Mouse (Mus musculus): ENCODE measurements around the gene Ubr7. TPM values are rescaled to one million over a fixed set of nuclear protein-coding genes. Genes with fewer than 3 reads are reported as not detected.

The Ubr7 gene
- polyA plus RNA-seq (2012; rRNA removed) (36.5 and 39.9 TPM in 2 replicates), polyA plus RNA-seq (2014; fragmentation: Nextera tagmentation; extraction: Ambion mirVana) (48.0 and 48.2 TPM in 2 replicates)

DNA sequence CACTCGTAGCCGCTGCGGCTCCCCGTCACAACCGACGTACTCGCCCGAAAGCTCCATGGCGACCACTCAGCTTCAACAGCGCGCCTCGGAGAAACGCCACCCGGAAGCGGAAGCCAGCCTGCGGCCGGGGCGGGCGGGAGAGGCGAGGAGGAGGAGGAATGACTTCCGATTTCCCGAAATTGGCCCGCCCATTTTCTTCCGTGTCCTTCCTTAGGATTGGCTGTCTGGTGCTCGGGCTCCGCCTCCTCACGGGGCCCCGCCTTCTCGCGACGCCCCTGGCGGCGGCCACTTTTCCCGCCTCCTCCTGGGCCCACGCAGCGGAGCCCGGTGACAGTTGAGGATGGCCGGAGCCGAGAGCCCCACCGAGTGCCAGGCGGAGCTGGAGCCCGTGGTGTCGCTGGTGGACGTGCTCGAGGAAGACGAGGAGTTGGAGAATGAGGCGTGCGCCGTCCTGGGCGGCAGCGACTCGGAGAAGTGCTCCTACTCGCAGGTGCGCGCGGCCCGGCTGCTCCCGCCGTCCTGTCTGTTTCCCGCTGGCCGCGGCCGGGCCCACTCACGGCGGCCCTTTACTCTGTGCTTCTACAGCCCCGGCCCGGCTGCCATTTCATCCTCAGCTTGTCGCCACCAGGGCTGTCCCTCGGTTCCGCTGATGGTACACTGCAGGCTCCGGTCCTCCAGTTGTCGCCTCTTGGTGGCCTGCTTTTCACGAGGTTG is at the start of gene Ubr7, which contains the start of the genes Gm28051 and Gon7:
TSS of gene Ubr7 (plus strand) at position 279 of the 714 bp plus-strand sequence.
TSS of gene Gm28051 (minus strand) at position 77 of the 714 bp plus-strand sequence.
TSS of gene Gon7 (minus strand) at position 115 of the 714 bp plus-strand sequence.
- H3K4me3 ChIP-seq (replicated peaks; ENCODE audit: low read length), result peak within 1 kb of the TSS; percentile 89
- H3K9me3 ChIP-seq (ENCODE audit: control insufficient read depth, low read length), result no peaks in the 10 kb centered on the region
- peak within 1 kb of the TSS; percentile 83 for H3K27ac ChIP-seq (replicated peaks; ENCODE audit: low read depth, low read length)
- under 1% methylated on average over 52 of the region's 73 CpGs for WGBS
- peaks cover 18% of the 10 kb centered on the region for H3K4me1 ChIP-seq (ENCODE audit: control insufficient read depth, insufficient read depth, low read length)
- H3K36me3 ChIP-seq (ENCODE audit: control insufficient read depth, insufficient read depth, low read length), result peaks cover 11% of the 10 kb centered on the region
- peak within 1 kb of the TSS; percentile 79 for H3K4me2 ChIP-seq (replicated peaks; ENCODE audit: low read depth, low read length, severe bottlenecking)
- ATAC-seq (ENCODE audit: low FRiP score, low read depth) (peak; percentile 98), DNase-seq (ENCODE audit: low spot score) (peak; percentile 98)
- peak; percentile 63; the same call in 1 of the 2 replicates for TF ChIP-seq POLR2A (IDR thresholded peaks at IDR 0.05; ENCODE audit: borderline replicate concordance, extremely low read depth, insufficient read depth, insufficient read length)
- H3K27me3 ChIP-seq (ENCODE audit: control insufficient read depth, insufficient read depth, low read length), result no peaks in the 10 kb centered on the region
- peak within 1 kb of the TSS; percentile 77 for H3K9ac ChIP-seq (ENCODE audit: low read depth, low read length, severe bottlenecking)

DNA sequence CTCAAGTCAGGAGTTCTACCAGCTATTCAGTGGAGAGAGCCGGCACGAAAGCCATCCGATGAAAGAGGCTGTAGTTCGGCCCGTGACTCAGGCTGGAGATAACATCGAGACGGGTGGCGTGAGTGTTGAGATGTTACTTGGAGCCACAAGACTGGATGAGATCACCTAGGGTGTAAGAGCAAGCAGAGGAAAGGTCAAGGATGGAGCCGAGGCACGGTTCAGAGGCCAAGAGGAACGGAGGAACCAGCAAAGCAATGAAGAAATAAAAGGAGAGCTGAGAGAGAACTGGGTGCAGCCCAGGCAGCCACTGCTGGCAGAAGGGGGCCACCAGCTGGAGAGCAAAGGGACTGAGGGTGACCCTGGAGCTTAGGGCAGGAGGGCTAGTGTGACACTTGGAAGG is 49.5 kb upstream of the Ubr7 start:
- TF ChIP-seq POLR2A (IDR thresholded peaks at IDR 0.05; ENCODE audit: borderline replicate concordance, extremely low read depth, insufficient read depth, insufficient read length), result no peak
- no peaks in the 10 kb centered on the region for H3K36me3 ChIP-seq (ENCODE audit: control insufficient read depth, insufficient read depth, low read length)
- no peaks in the 10 kb centered on the region for H3K27me3 ChIP-seq (ENCODE audit: control insufficient read depth, insufficient read depth, low read length)
- H3K9ac ChIP-seq (ENCODE audit: low read depth, low read length, severe bottlenecking), result no peak overlapping the region
- H3K4me3 ChIP-seq (replicated peaks; ENCODE audit: low read length), result no peak overlapping the region
- no peak overlapping the region for H3K27ac ChIP-seq (replicated peaks; ENCODE audit: low read depth, low read length)
- H3K4me1 ChIP-seq (ENCODE audit: control insufficient read depth, insufficient read depth, low read length), result peaks cover 11% of the 10 kb centered on the region
- WGBS, result 88% methylated on average over 11 of the region's 11 CpGs
- ATAC-seq (ENCODE audit: low FRiP score, low read depth), result no peak
- H3K9me3 ChIP-seq (ENCODE audit: control insufficient read depth, low read length), result no peaks in the 10 kb centered on the region
- DNase-seq (ENCODE audit: low spot score), result no peak
- no peak overlapping the region for H3K4me2 ChIP-seq (replicated peaks; ENCODE audit: low read depth, low read length, severe bottlenecking)

DNA sequence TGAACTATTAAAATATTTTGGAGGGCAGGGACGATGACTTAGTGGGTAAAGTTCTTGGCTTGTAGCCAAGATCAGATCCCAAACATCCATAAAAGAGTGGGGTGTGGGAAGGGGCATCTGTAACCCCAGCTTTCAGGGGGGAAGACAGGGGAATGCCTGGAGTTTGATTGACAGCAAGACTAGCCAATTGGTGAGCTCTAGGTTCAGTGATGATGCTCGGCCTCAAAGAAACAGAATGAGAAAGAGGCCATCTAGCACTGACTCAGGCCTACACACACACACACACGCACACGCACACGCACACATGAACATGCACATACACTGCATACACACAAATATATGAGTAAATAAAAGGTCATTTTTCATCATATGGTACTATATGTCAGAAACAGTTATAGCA is 47.9 kb upstream of the Ubr7 start:
- peaks cover 4% of the 10 kb centered on the region; the same call in 1 of the 2 replicates for H3K4me1 ChIP-seq (ENCODE audit: control insufficient read depth, insufficient read depth, low read length)
- no peak for ATAC-seq (ENCODE audit: low FRiP score, low read depth)
- no peak overlapping the region for H3K4me3 ChIP-seq (replicated peaks; ENCODE audit: low read length)
- H3K9ac ChIP-seq (ENCODE audit: low read depth, low read length, severe bottlenecking), result no peak overlapping the region
- no peak overlapping the region for H3K27ac ChIP-seq (replicated peaks; ENCODE audit: low read depth, low read length)
- H3K4me2 ChIP-seq (replicated peaks; ENCODE audit: low read depth, low read length, severe bottlenecking), result no peak overlapping the region
- DNase-seq (ENCODE audit: low spot score), result no peak
- WGBS, result 70% methylated on average over 5 of the region's 5 CpGs
- H3K36me3 ChIP-seq (ENCODE audit: control insufficient read depth, insufficient read depth, low read length), result no peaks in the 10 kb centered on the region
- H3K9me3 ChIP-seq (ENCODE audit: control insufficient read depth, low read length), result no peaks in the 10 kb centered on the region
- no peaks in the 10 kb centered on the region for H3K27me3 ChIP-seq (ENCODE audit: control insufficient read depth, insufficient read depth, low read length)
- TF ChIP-seq POLR2A (IDR thresholded peaks at IDR 0.05; ENCODE audit: borderline replicate concordance, extremely low read depth, insufficient read depth, insufficient read length), result no peak

DNA sequence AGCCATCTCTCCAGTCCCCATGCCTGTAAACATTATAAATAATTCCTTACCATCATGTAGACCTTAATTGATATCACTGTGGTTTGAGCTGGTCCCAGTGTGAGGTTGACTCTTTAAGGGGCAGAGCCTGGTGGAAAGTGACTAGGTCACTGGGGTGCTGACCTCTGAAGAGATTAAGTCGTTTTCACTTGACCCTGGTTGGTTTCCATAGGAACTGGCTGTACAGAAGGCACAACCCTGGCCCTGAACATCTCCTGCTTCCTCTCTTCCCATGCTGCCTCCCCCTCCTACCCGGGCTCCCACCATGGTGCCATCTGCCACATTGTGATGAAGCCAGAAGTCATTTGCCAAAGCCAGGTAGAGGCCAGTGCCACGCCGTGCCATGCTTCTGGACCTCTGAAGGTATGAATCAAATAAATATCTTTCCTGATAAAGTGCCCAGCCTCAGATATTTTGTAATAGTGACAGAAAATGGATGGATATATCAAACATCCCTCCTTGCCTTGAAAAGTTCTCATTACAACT is 46.9 kb upstream of the Ubr7 start:
- ATAC-seq (ENCODE audit: low FRiP score, low read depth), result no peak

DNA sequence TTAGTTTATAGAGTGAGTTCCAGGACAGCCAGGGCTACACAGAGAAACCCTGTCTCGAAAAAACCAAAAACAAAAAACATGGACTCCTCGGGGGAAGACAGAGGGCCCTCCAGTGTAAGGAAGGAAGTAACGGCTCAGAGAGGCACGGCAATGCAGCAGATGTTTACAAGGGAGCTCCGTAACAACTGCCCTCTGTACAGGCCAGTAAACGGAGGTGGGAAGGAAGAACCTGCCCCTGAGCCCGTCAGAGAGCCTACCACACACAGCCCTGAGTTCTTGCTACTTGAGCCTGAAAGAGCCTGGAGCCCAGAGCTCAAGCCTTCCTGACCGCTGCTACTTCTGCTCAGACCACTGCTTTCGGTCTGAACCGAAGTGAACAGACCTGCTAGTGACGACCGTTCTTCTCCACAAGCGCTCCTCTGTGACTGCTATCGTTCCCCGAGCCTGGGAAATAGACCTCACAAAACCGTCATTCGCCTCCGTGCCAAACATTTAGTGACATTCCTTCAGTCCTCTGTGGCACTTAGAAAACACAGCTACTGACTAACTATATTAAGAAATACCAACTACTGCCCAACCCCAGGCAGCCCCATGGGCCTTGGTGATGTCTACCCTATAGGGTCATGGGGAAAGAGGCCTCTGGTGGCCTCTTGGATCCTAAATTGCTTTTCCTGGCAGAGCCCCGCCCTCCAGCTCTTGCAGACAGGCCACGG is 44.5 kb upstream of the Ubr7 start:
- Histone ChIP-seq H3K9me3 (ENCODE audit: control insufficient read depth, low read length) (no peaks in the 10 kb centered on the region), H3K4me3 (replicated peaks; ENCODE audit: low read length) (no peak overlapping the region), H3K27ac (replicated peaks; ENCODE audit: low read depth, low read length) (0 out of 2 replicates have a peak overlapping the region, but pooled peaks have one; percentile 28), H3K4me2 (replicated peaks; ENCODE audit: low read depth, low read length, severe bottlenecking) (no peak overlapping the region), H3K36me3 (ENCODE audit: control insufficient read depth, insufficient read depth, low read length) (no peaks in the 10 kb centered on the region), H3K9ac (ENCODE audit: low read depth, low read length, severe bottlenecking) (peak overlapping the region; percentile 21; the same call in 1 of the 2 replicates), H3K27me3 (ENCODE audit: control insufficient read depth, insufficient read depth, low read length) (no peaks in the 10 kb centered on the region), H3K4me1 (ENCODE audit: control insufficient read depth, insufficient read depth, low read length) (no peaks in the 10 kb centered on the region; the same call in 1 of the 2 replicates)
- WGBS, result 40% methylated on average over 20 of the region's 20 CpGs
- ATAC-seq (ENCODE audit: low FRiP score, low read depth) (peak; percentile 55), DNase-seq (ENCODE audit: low spot score) (no peak)
- no peak for TF ChIP-seq POLR2A (IDR thresholded peaks at IDR 0.05; ENCODE audit: borderline replicate concordance, extremely low read depth, insufficient read depth, insufficient read length)

More for the DNA sequence above, 46.9 kb upstream of the Ubr7 start:
- Histone ChIP-seq H3K9me3 (ENCODE audit: control insufficient read depth, low read length) (no peaks in the 10 kb centered on the region), H3K27me3 (ENCODE audit: control insufficient read depth, insufficient read depth, low read length) (no peaks in the 10 kb centered on the region), H3K4me1 (ENCODE audit: control insufficient read depth, insufficient read depth, low read length) (no peaks in the 10 kb centered on the region; the same call in 1 of the 2 replicates), H3K9ac (ENCODE audit: low read depth, low read length, severe bottlenecking) (no peak overlapping the region), H3K27ac (replicated peaks; ENCODE audit: low read depth, low read length) (no peak overlapping the region), H3K36me3 (ENCODE audit: control insufficient read depth, insufficient read depth, low read length) (no peaks in the 10 kb centered on the region), H3K4me2 (replicated peaks; ENCODE audit: low read depth, low read length, severe bottlenecking) (no peak overlapping the region), H3K4me3 (replicated peaks; ENCODE audit: low read length) (no peak overlapping the region)
- no peak for TF ChIP-seq POLR2A (IDR thresholded peaks at IDR 0.05; ENCODE audit: borderline replicate concordance, extremely low read depth, insufficient read depth, insufficient read length)
- DNase-seq (ENCODE audit: low spot score), result no peak
- WGBS, result 66% methylated on average over 4 of the region's 4 CpGs
